Mouse (Mus musculus): ENCODE results near the gene Ssr3. TPM values are rescaled to one million over a fixed set of nuclear protein-coding genes. Genes with fewer than 3 reads are reported as not detected.
"Not testable (repeated sequence)": the region's sequence is repeated elsewhere in the genome, so short reads cannot be mapped to it uniquely, and the experiment has no call there.

Gene Ssr3
- 10 to 100 TPM; 89.4 to 90.8 TPM for total RNA-seq (2021)

GRCm38 (mm10) chr3:65392421-65392817, at the start of gene Ssr3:
TSS of gene Ssr3 (minus strand) at chr3:65392623.
- DNase-seq (ENCODE audit: low spot score in 2 of 2), result peak; percentile 97
- intact Hi-C loops (cut with DNase I), result no loop called here

- intact Hi-C loops (cut with DNase I), result loop anchor here (5.0 kb wide), 1 partner anchor 86 kb away; the partner anchor contains the start of gene Tiparp
- peak; percentile 53 to 63 for DNase-seq (ENCODE audit: low spot score in 2 of 2)
Measured at GRCm38 (mm10) chr3:65441586-65442111, 49.2 kb upstream of the Ssr3 start.

- intact Hi-C loops (cut with DNase I), result no loop called here
- DNase-seq (ENCODE audit: low spot score in 2 of 2), result no peak
Measured at GRCm38 (mm10) chr3:65438511-65439228, 46.2 kb upstream of the Ssr3 start.

- intact Hi-C loops (cut with DNase I), result no loop called here
- DNase-seq (ENCODE audit: low spot score in 2 of 2), result no peak
Measured at GRCm38 (mm10) chr3:65435812-65436211, 43.4 kb upstream of the Ssr3 start.

GRCm38 (mm10) chr3:65435101-65435571, 42.7 kb upstream of the Ssr3 start:
- intact Hi-C loops (cut with DNase I), result no loop called here
- DNase-seq (ENCODE audit: low spot score in 2 of 2), result no peak

GRCm38 (mm10) chr3:65432236-65432635, 39.8 kb upstream of the Ssr3 start:
- no peak for DNase-seq (ENCODE audit: low spot score in 2 of 2)
- intact Hi-C loops (cut with DNase I), result no loop called here

- intact Hi-C loops (cut with DNase I), result no loop called here
Measured at GRCm38 (mm10) chr3:65419706-65420105, 27.3 kb upstream of the Ssr3 start.

GRCm38 (mm10) chr3:65417913-65418594, 25.6 kb upstream of the Ssr3 start:
- intact Hi-C loops (cut with DNase I), result no loop called here
- no peak for DNase-seq (ENCODE audit: low spot score in 2 of 2)

More at GRCm38 (mm10) chr3:65419706-65420105, 27.3 kb upstream of the Ssr3 start:
- DNase-seq (ENCODE audit: low spot score in 2 of 2), result no peak

- no peak for DNase-seq (ENCODE audit: low spot score in 2 of 2)
- intact Hi-C loops (cut with DNase I), result no loop called here
Measured at GRCm38 (mm10) chr3:65416571-65416970, 24.1 kb upstream of the Ssr3 start.

GRCm38 (mm10) chr3:65407891-65408290, 15.5 kb upstream of the Ssr3 start:
- intact Hi-C loops (cut with DNase I), result no loop called here
- no peak for DNase-seq (ENCODE audit: low spot score in 2 of 2)

GRCm38 (mm10) chr3:65405781-65406180, 13.4 kb upstream of the Ssr3 start:
- DNase-seq (ENCODE audit: low spot score in 2 of 2), result no peak
- intact Hi-C loops (cut with DNase I), result no loop called here

GRCm38 (mm10) chr3:65397566-65397965, 5.1 kb upstream of the Ssr3 start:
- DNase-seq (ENCODE audit: low spot score in 2 of 2), result no peak
- intact Hi-C loops (cut with DNase I), result no loop called here

- intact Hi-C loops (cut with DNase I), result no loop called here
- DNase-seq (ENCODE audit: low spot score in 2 of 2), result no peak
Measured at GRCm38 (mm10) chr3:65396835-65397504, 4.5 kb upstream of the Ssr3 start.

- DNase-seq (ENCODE audit: low spot score in 2 of 2); intact Hi-C loops (cut with DNase I): not testable (repeated sequence)
Measured at GRCm38 (mm10) chr3:65395111-65395510, 2.7 kb upstream of the Ssr3 start.

- intact Hi-C loops (cut with DNase I), result loop anchor here (2.0 kb wide), 1 partner anchor 137 kb away; the partner anchor contains the start of gene Tiparp
- peak; percentile 10 to 13 for DNase-seq (ENCODE audit: low spot score in 2 of 2)
Measured at GRCm38 (mm10) chr3:65391784-65392420, 521 bp downstream of the Ssr3 start.

- DNase-seq (ENCODE audit: low spot score in 2 of 2), result no peak
- intact Hi-C loops (cut with DNase I), result loop anchor here (2.0 kb wide), 1 partner anchor 137 kb away; the partner anchor contains the start of gene Tiparp
Measured at GRCm38 (mm10) chr3:65391222-65391783, 1.1 kb downstream of the Ssr3 start.

- DNase-seq (ENCODE audit: low spot score in 2 of 2), result no peak
- intact Hi-C loops (cut with DNase I), result loop anchor here (5.0 kb wide), 1 partner anchor 547 kb away; no protein-coding TSS in a partner anchor
Measured at GRCm38 (mm10) chr3:65385771-65386170, 6.7 kb downstream of the Ssr3 start.

- intact Hi-C loops (cut with DNase I), result loop anchor here (5.0 kb wide), 1 partner anchor 478 kb away; no protein-coding TSS in a partner anchor
- DNase-seq (ENCODE audit: low spot score in 2 of 2), result no peak
Measured at GRCm38 (mm10) chr3:65384431-65384830, 8.0 kb downstream of the Ssr3 start.

GRCm38 (mm10) chr3:65381094-65381493, 11.3 kb downstream of the Ssr3 start:
- intact Hi-C loops (cut with DNase I), result loop anchor here (5.0 kb wide), 1 partner anchor 481 kb away; no protein-coding TSS in a partner anchor
- DNase-seq (ENCODE audit: low spot score in 2 of 2), result no peak

All from left cerebral cortex, postnatal 36 days (tissue).